ENCODE assay signal across 8 mouse cellular contexts in the genomic region with DNA sequence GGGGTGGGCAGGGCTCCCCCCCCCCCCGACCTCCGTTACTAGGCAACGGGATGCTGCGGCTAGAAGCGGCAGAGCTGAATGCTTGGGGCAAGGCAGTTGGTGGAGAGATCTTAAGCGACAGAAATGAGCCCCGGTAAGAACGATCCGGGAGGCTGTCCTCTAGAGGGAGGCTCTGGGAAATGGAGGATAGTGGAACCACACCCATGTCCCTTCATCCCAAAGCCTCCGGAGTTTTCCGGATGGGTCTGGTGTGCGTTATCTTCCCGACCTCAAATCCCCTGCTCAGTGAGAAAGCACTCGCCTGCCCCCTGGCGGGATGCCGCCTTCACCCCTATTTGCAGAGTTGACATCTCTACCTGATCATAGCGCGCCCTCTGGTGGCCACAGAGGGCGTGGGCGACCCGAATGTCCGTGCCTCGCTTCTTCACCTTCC. TPM values are rescaled to one million over a fixed set of nuclear protein-coding genes. Genes with fewer than 3 reads are reported as not detected.
DNase-seq lines count a peak whose midpoint lies in the region; ATAC-seq and TF ChIP-seq lines count a peak whose summit lies in the region.

A gene (plus strand): TSS at position 38 of the 433 bp plus-strand sequence.

- TF ChIP-seq CTCF in G1E (IDR thresholded peaks at IDR 0.05; ENCODE audit: low read depth, low read length) = peak; percentile 94
- peak; percentile 99 for TF ChIP-seq CTCF in liver, postnatal 0 days (IDR thresholded peaks at IDR 0.05; ENCODE audit: low read depth)
- peak; percentile 99 for TF ChIP-seq CTCF in testis, adult 2 months (IDR thresholded peaks at IDR 0.05; ENCODE audit: control insufficient read depth, insufficient read depth, insufficient replicate concordance, low read depth, low read length)

- peak; percentile 40; the same call in 1 of the 2 replicates for TF ChIP-seq POLR2A in testis, adult 2 months (IDR thresholded peaks at IDR 0.05; ENCODE audit: control insufficient read depth, low read depth, low read length)

- H3K27ac ChIP-seq in forebrain, embryonic 16.5 days (ENCODE audit: low read length) = no peak within 1 kb of the TSS
- no peak within 1 kb of the TSS for H3K27ac ChIP-seq in liver, postnatal 0 days (ENCODE audit: low read depth)
- H3K27ac ChIP-seq in neural tube, embryonic 14.5 days (ENCODE audit: low read depth, low read length) = no peak within 1 kb of the TSS
- no peak within 1 kb of the TSS for H3K27ac ChIP-seq in testis, adult 2 months (ENCODE audit: control insufficient read depth, insufficient read depth, low read depth, low read length)

- WGBS in forebrain, embryonic 16.5 days = 1% methylated on average over 23 of the region's 23 CpGs
- WGBS in liver, postnatal 0 days (ENCODE audit: insufficient replicate concordance) = 6% methylated on average over 23 of the region's 23 CpGs
- WGBS in neural tube, embryonic 14.5 days = 2% methylated on average over 23 of the region's 23 CpGs

- no peaks in the 10 kb centered on the region for H3K4me1 ChIP-seq in G1E (ENCODE audit: insufficient read depth, low read depth, low read length)
- peaks cover 3% of the 10 kb centered on the region; the same call in 1 of the 2 replicates for H3K4me1 ChIP-seq in forebrain, embryonic 16.5 days (replicated peaks; ENCODE audit: control insufficient read depth, insufficient read depth, low read length)
- H3K4me1 ChIP-seq in liver, postnatal 0 days (ENCODE audit: insufficient read depth) = no peaks in the 10 kb centered on the region
- H3K4me1 ChIP-seq in neural tube, embryonic 14.5 days (ENCODE audit: control insufficient read depth, insufficient read depth, low read length) = no peaks in the 10 kb centered on the region
- peaks cover 8% of the 10 kb centered on the region for H3K4me1 ChIP-seq in testis, adult 2 months (ENCODE audit: control insufficient read depth, insufficient read depth, low read length)

- no peaks in the 10 kb centered on the region for H3K9me3 ChIP-seq in G1E (replicated peaks)
- peaks cover 6% of the 10 kb centered on the region; the same call in 1 of the 2 replicates for H3K9me3 ChIP-seq in forebrain, embryonic 16.5 days (ENCODE audit: control insufficient read depth, low read length)
- H3K9me3 ChIP-seq in liver, postnatal 0 days (ENCODE audit: low read length) = no peaks in the 10 kb centered on the region
- H3K9me3 ChIP-seq in neural tube, embryonic 14.5 days (ENCODE audit: control insufficient read depth, low read length) = no peaks in the 10 kb centered on the region

- no peak for TF ChIP-seq EP300 in liver, postnatal 0 days (IDR thresholded peaks at IDR 0.05; ENCODE audit: low read depth)

- peak within 1 kb of the TSS; percentile 54 for H3K4me2 ChIP-seq in forebrain, embryonic 16.5 days (ENCODE audit: low read length)
- no peak within 1 kb of the TSS for H3K4me2 ChIP-seq in liver, postnatal 0 days (ENCODE audit: low read depth, low read length)
- H3K4me2 ChIP-seq in neural tube, embryonic 14.5 days (ENCODE audit: low read depth, low read length) = peak within 1 kb of the TSS; percentile 35

- no peak within 1 kb of the TSS; the same call in 1 of the 2 replicates for H3K9ac ChIP-seq in forebrain, embryonic 16.5 days (replicated peaks; ENCODE audit: low read depth, low read length)
- H3K9ac ChIP-seq in liver, postnatal 0 days (replicated peaks) = no peak within 1 kb of the TSS
- H3K9ac ChIP-seq in neural tube, embryonic 14.5 days (replicated peaks; ENCODE audit: low read depth, low read length) = no peak within 1 kb of the TSS

- H3K27me3 ChIP-seq in G1E (ENCODE audit: insufficient read depth, low read length) = peaks cover 12% of the 10 kb centered on the region
- H3K27me3 ChIP-seq in forebrain, embryonic 16.5 days (replicated peaks; ENCODE audit: control insufficient read depth, insufficient read depth, low read length) = no peaks in the 10 kb centered on the region
- peaks cover 3% of the 10 kb centered on the region; the same call in 1 of the 2 replicates for H3K27me3 ChIP-seq in liver, postnatal 0 days (ENCODE audit: insufficient read depth, low read length)
- H3K27me3 ChIP-seq in neural tube, embryonic 14.5 days (ENCODE audit: control insufficient read depth, insufficient read depth, low read length) = no peaks in the 10 kb centered on the region
- H3K27me3 ChIP-seq in testis, adult 2 months (ENCODE audit: control insufficient read depth, insufficient read depth, low read length) = no peaks in the 10 kb centered on the region

- no peak within 1 kb of the TSS for H3K4me3 ChIP-seq in G1E (ENCODE audit: low read depth, low read length)
- peak within 1 kb of the TSS; percentile 44 for H3K4me3 ChIP-seq in forebrain, embryonic 16.5 days (replicated peaks; ENCODE audit: low read length)
- no peak within 1 kb of the TSS for H3K4me3 ChIP-seq in liver, postnatal 0 days (ENCODE audit: low read depth, low read length)
- peak within 1 kb of the TSS; percentile 28 for H3K4me3 ChIP-seq in neural tube, embryonic 14.5 days (ENCODE audit: low read depth, low read length)
- peak within 1 kb of the TSS; percentile 85 for H3K4me3 ChIP-seq in testis, adult 2 months (ENCODE audit: control insufficient read depth, low read depth, low read length)

- H3K36me3 ChIP-seq in G1E (replicated peaks) = no peaks in the 10 kb centered on the region
- no peaks in the 10 kb centered on the region for H3K36me3 ChIP-seq in forebrain, embryonic 16.5 days (ENCODE audit: control insufficient read depth, insufficient read depth)
- no peaks in the 10 kb centered on the region for H3K36me3 ChIP-seq in liver, postnatal 0 days (replicated peaks; ENCODE audit: insufficient read depth, low read length)
- no peaks in the 10 kb centered on the region for H3K36me3 ChIP-seq in neural tube, embryonic 14.5 days (ENCODE audit: control insufficient read depth, insufficient read depth, low read length)
- H3K36me3 ChIP-seq in testis, adult 2 months (ENCODE audit: control insufficient read depth, insufficient read depth, low read length) = no peaks in the 10 kb centered on the region

- intact Hi-C loops in heart, postnatal 25 days (cut with DNase I) = loop anchor here (1.0 to 5.0 kb wide), 4 partner anchors 52 to 497 kb away; no protein-coding TSS in a partner anchor

- peak; percentile 57; the same call in 1 of the 2 replicates for ATAC-seq in G1E (ENCODE audit: extremely low read depth, insufficient number of reproducible peaks, low FRiP score, poor library complexity, severe bottlenecking)
- ATAC-seq in forebrain, embryonic 16.5 days = peak; percentile 94
- peak; percentile 62 for ATAC-seq in liver, postnatal 0 days
- peak; percentile 92 for ATAC-seq in neural tube, embryonic 14.5 days (ENCODE audit: low read depth)

- peak; percentile 26 for DNase-seq in G1E (ENCODE audit: low spot score)
- DNase-seq in cerebellum, adult 18-20 months = peak; percentile 79 to 86
- peak; percentile 86 for DNase-seq in heart, postnatal 25 days (ENCODE audit: low spot score)
- peak; percentile 99 for DNase-seq in layer of hippocampus, adult 11-12 months (ENCODE audit: low spot score)
- DNase-seq in liver, postnatal 0 days = peak; percentile 93

RNA-seq across cellular contexts. Expression of the gene that starts here (rescaled TPM):
- total RNA-seq in G1E (2014; fragmentation: Nextera tagmentation) = not detected in 2 replicates
- total RNA-seq in G1E (2017) = 0.06 TPM in 1 of 2 replicates, not detected in the other
- polyA plus RNA-seq in G1E (2012) = not detected in 2 replicates
- polyA plus RNA-seq in forebrain, embryonic 16.5 days (2015; fragmentation: Nextera tagmentation; extraction: Ambion mirVana) = 0.37 TPM in 1 of 2 replicates, not detected in the other
- not detected for total RNA-seq in heart, postnatal 25 days (2021)
- not detected in 2 replicates for polyA plus RNA-seq in liver, postnatal 0 days (2015; fragmentation: Nextera tagmentation; extraction: Ambion mirVana)
- 0.24 TPM in 1 of 2 replicates, not detected in the other for polyA plus RNA-seq in neural tube, embryonic 14.5 days (2014; fragmentation: Nextera tagmentation; extraction: Ambion mirVana)
- polyA plus RNA-seq in testis, adult 2 months (2012; rRNA removed) = 21.8 and 23.4 TPM in 2 replicates

Comparison
In these comparisons a context has a peak if more than half of its experiments do, and no peak if none do; other contexts are left out.
1. RNA of the gene that starts here (polyA plus RNA-seq): 21.8 to 23.4 TPM in testis, adult 2 months; 0.37 TPM in forebrain, embryonic 16.5 days, 0.24 TPM in neural tube, embryonic 14.5 days, not detected in G1E and not detected in liver, postnatal 0 days; every median in the first group is over 10 times any median in the second.
2. Peak in DNase-seq and ATAC-seq in G1E; RNA of the gene not detected or under 1 TPM.
3. Peak in ATAC-seq, H3K4me3 ChIP-seq and H3K4me2 ChIP-seq in forebrain, embryonic 16.5 days; RNA of the gene not detected or under 1 TPM.
4. Peak in DNase-seq in heart, postnatal 25 days; RNA of the gene not detected or under 1 TPM.
5. Peak in DNase-seq and ATAC-seq in liver, postnatal 0 days; RNA of the gene not detected or under 1 TPM.
6. Peak in ATAC-seq, H3K4me3 ChIP-seq and H3K4me2 ChIP-seq in neural tube, embryonic 14.5 days; RNA of the gene not detected or under 1 TPM.
7. DNase-seq: peak in every context shown above with its lines; median percentile 99 in layer of hippocampus, adult 11-12 months; 93 in liver, postnatal 0 days; 86 in heart, postnatal 25 days; 82 in cerebellum, adult 18-20 months; 26 in G1E.
8. Peak in every context shown above with its lines, with median percentiles within 50 percentile points of each other: ATAC-seq and CTCF ChIP-seq.